Mouse (Mus musculus) liver, adult 2 months (tissue): ENCODE measurements around the gene Ppcdc. TPM values are rescaled to one million over a fixed set of nuclear protein-coding genes. Genes with fewer than 3 reads are reported as not detected.

Source experiments
- DNase-seq: peaks from one replicate; pipeline ENCODE4 v3.0.0-alpha.2; 2011; ENCODE audit warnings: low read depth, low spot score; ENCODE audit errors: extremely low read depth
- H3K27ac ChIP-seq: fragments of 200-500 bp; replicated peaks from 2 replicates; pipeline ENCODE4 v1.5.1; 2012; ENCODE audit warnings: low read depth, mild to moderate bottlenecking, control low read depth, inconsistent platforms, low read length; ENCODE audit not compliant: insufficient read depth
- H3K27me3 ChIP-seq: fragments of 200-500 bp; 2 replicates; pipeline ENCODE4 v1.6.1; 2012; ENCODE audit warnings: mild to moderate bottlenecking, moderate library complexity, low read length, inconsistent platforms; ENCODE audit not compliant: control insufficient read depth, insufficient read depth
- H3K36me3 ChIP-seq: fragments of 200-500 bp; 2 replicates; pipeline ENCODE4 v1.6.1; 2012; ENCODE audit warnings: low read length, inconsistent platforms; ENCODE audit not compliant: control insufficient read depth, insufficient read depth
- H3K4me1 ChIP-seq: fragments of 200-500 bp; 2 replicates; pipeline ENCODE4 v1.6.1; 2011; ENCODE audit warnings: low read length; ENCODE audit not compliant: control insufficient read depth, insufficient read depth
- H3K4me3 ChIP-seq: fragments of 200-500 bp; 2 replicates; pipeline ENCODE4 v1.5.1; 2011; ENCODE audit warnings: low read depth, mild to moderate bottlenecking, control low read depth, low read length, moderate library complexity; ENCODE audit not compliant: insufficient read depth
- H3K79me2 ChIP-seq: fragments of 200-500 bp; 2 replicates; pipeline ENCODE4 v1.6.1; 2012; ENCODE audit warnings: inconsistent platforms, mild to moderate bottlenecking, low read length, moderate library complexity; ENCODE audit not compliant: control insufficient read depth, insufficient read depth
- H3K9ac ChIP-seq: fragments of 200-500 bp; 2 replicates; pipeline ENCODE4 v1.6.1; 2012; ENCODE audit warnings: low read depth, mild to moderate bottlenecking, control low read depth, inconsistent platforms, low read length
- CTCF ChIP-seq: fragments of 200-500 bp; IDR thresholded peaks from 2 replicates; pipeline ENCODE4 v1.5.1; 2011; ENCODE audit warnings: low read depth, low read length, control low read depth
- POLR2A ChIP-seq: fragments of 200-500 bp; IDR thresholded peaks from 2 replicates; pipeline ENCODE4 v1.6.1; 2011; ENCODE audit warnings: low read length, control low read depth; ENCODE audit not compliant: insufficient read depth; ENCODE audit errors: extremely low read depth
- WGBS: fragments of 180-500 bp; shearing (Covaris S2); methylation state at CpG from one replicate; pipeline ENCODE4 v1.1.7; 2018; 5-methylcytosine and 5-hydroxymethylcytosine counted together
- polyA plus RNA-seq: library from polyadenylated mRNA; depleted of rRNA; stranded (reverse); fragments of >200 nt; gene quantifications from 2 replicates; pipeline ENCODE4 v1.2.3, GENCODE M21; 2012
- total RNA-seq: library from RNA; depleted of rRNA; stranded (reverse); fragments of >200 nt; gene quantifications from 2 replicates; pipeline ENCODE4 v1.2.3, GENCODE M21; 2014

Gene Ppcdc
- total and polyA plus RNA-seq, 2 experiments = 11.3 to 42.4 TPM

GRCm38 (mm10) chr9:57467271-57467771, 27.4 kb upstream of the Ppcdc start:
- no peaks in the 10 kb centered on the region for H3K36me3 ChIP-seq
- 0 out of 2 replicates have a peak overlapping the region, but pooled peaks have one; percentile 10 for H3K27ac ChIP-seq
- DNase-seq = peak; percentile 19
- TF ChIP-seq POLR2A = no peak
- no peak for TF ChIP-seq CTCF
- H3K4me1 ChIP-seq = peaks cover 8% of the 10 kb centered on the region
- peak overlapping the region; percentile 76 for H3K4me3 ChIP-seq
- peak overlapping the region; percentile 83 for H3K9ac ChIP-seq
- no peaks in the 10 kb centered on the region for H3K27me3 ChIP-seq
- peaks cover 3% of the 10 kb centered on the region; the same call in 1 of the 2 replicates for H3K79me2 ChIP-seq
- 5% methylated on average over 18 of the region's 18 CpGs for WGBS

DNA sequence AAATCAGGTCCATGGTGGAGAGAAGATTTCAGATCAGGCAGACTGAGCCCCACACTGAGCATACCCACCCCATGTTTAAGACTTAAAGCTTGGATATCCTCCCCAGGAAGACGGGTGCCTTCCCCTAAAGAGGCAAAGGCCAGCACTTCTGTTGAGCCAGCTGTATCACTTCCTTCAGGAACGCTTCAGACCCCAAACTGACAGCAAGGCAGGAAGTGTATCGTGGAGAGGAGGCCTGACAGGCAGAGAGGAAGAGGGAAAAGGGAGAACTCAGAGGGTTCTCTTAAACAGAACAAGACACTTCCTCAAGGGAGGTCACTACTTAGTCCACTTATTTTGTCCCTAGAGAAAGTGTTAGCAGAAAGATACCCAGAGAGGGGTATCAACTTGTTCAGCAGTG, 26.2 kb upstream of the Ppcdc start:
- Histone ChIP-seq H3K36me3 (no peaks in the 10 kb centered on the region), H3K9ac (no peak overlapping the region), H3K4me3 (no peak overlapping the region), H3K4me1 (peaks cover 8% of the 10 kb centered on the region), H3K79me2 (peaks cover 3% of the 10 kb centered on the region; the same call in 1 of the 2 replicates), H3K27ac (peak overlapping the region; percentile 32), H3K27me3 (no peaks in the 10 kb centered on the region)
- TF ChIP-seq POLR2A = no peak
- no peak for TF ChIP-seq CTCF
- 75% methylated on average over 3 of the region's 3 CpGs for WGBS
- peak; percentile 39 for DNase-seq

DNA sequence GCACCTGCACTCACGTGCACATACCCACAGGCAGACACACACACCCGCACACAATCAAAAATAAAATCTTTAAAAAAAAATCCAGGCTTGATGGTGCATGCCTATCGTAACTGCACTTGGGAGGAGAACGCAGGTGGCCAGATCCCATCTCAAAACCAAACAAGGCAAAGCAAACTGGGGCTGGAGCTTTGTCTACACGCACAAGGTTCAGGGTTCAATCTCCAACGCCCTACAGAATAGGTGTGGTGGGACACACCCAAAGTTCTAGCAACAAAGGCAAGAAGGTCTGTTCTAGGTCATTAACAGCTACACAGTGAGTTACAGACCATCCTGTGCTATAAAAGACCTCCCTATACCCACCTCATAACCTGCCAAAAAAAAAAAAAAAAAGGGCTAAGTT, 22.9 kb upstream of the Ppcdc start:
- Histone ChIP-seq H3K4me1 (peaks cover 8% of the 10 kb centered on the region), H3K9ac (no peak overlapping the region)
- TF ChIP-seq POLR2A = no peak
- TF ChIP-seq CTCF = no peak

GRCm38 (mm10) chr9:57459707-57460106, 19.8 kb upstream of the Ppcdc start:
- TF ChIP-seq CTCF = no peak
- no peak for TF ChIP-seq POLR2A
- H3K27me3 ChIP-seq = no peaks in the 10 kb centered on the region
- peaks cover 3% of the 10 kb centered on the region; the same call in 1 of the 2 replicates for H3K79me2 ChIP-seq
- no peaks in the 10 kb centered on the region for H3K36me3 ChIP-seq
- no peaks in the 10 kb centered on the region for H3K4me1 ChIP-seq
- no peak overlapping the region for H3K9ac ChIP-seq
- H3K27ac ChIP-seq = no peak overlapping the region
- 99% methylated on average over 2 of the region's 2 CpGs for WGBS
- no peak overlapping the region for H3K4me3 ChIP-seq
- DNase-seq = no peak

More for the DNA sequence above, 22.9 kb upstream of the Ppcdc start:
- Histone ChIP-seq H3K4me3 (no peak overlapping the region), H3K79me2 (peaks cover 3% of the 10 kb centered on the region; the same call in 1 of the 2 replicates), H3K27ac (no peak overlapping the region), H3K36me3 (no peaks in the 10 kb centered on the region), H3K27me3 (no peaks in the 10 kb centered on the region)
- no peak for DNase-seq
- 56% methylated on average over 6 of the region's 6 CpGs for WGBS

DNA sequence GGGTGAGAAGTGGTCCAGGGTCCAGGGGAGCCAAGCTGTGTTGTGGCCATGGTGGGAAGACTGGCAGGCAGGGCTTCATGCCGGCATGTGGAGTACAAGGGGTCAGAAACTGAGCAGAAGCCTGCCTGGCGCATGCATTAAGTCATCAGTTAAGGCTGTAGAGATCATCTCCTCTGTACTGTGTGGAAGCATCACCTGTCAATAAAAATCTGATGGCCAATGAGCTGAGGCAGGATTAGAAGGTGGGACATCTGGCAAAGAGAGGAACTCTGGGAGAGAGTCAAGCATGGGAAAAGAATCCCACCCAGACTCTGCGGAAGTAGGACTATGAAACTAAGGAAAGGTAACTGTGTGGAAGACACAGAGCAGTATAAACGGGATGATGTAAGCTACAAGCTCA, 13.6 kb upstream of the Ppcdc start:
- Histone ChIP-seq H3K27me3 (no peaks in the 10 kb centered on the region), H3K79me2 (peaks cover 2% of the 10 kb centered on the region; the same call in 1 of the 2 replicates), H3K4me1 (no peaks in the 10 kb centered on the region), H3K9ac (no peak overlapping the region), H3K4me3 (no peak overlapping the region), H3K27ac (no peak overlapping the region), H3K36me3 (no peaks in the 10 kb centered on the region; the same call in 1 of the 2 replicates)
- WGBS = 88% methylated on average over 4 of the region's 4 CpGs
- no peak for TF ChIP-seq POLR2A
- no peak for TF ChIP-seq CTCF
- no peak for DNase-seq
